Mouse (Mus musculus) liver, postnatal 0 days (tissue): ENCODE results near the gene Tvp23a. TPM values are rescaled to one million over a fixed set of nuclear protein-coding genes. Genes with fewer than 3 reads are reported as not detected.

Source experiments
- ATAC-seq: fragments of 200-750 bp; cut with Nextera tagmentation; 2 replicates; pipeline ENCODE4 v1.8.0; 2017; ENCODE audit warnings: mild to moderate bottlenecking, moderate library complexity
- DNase-seq: peaks from one replicate; pipeline ENCODE4 v3.0.0-alpha.2; 2016
- H3K27ac ChIP-seq: fragments of 300-500 bp; sonication (generic); 2 replicates; pipeline ENCODE4 v1.5.1; 2014; ENCODE audit warnings: antibody characterized with exemption, moderate library complexity, mild to moderate bottlenecking, low read depth
- H3K27me3 ChIP-seq: fragments of 300-500 bp; sonication (generic); 2 replicates; pipeline ENCODE4 v1.6.1; 2014; ENCODE audit warnings: low read length, control low read depth, mixed read lengths; ENCODE audit not compliant: insufficient read depth
- H3K36me3 ChIP-seq: fragments of 300-500 bp; sonication (generic); replicated peaks from 2 replicates; pipeline ENCODE4 v1.6.1; 2014; ENCODE audit warnings: mild to moderate bottlenecking, control low read depth, low read length, moderate library complexity, mixed read lengths; ENCODE audit not compliant: insufficient read depth
- H3K4me1 ChIP-seq: fragments of 300-500 bp; sonication (generic); 2 replicates; pipeline ENCODE4 v1.6.1; 2014; ENCODE audit warnings: antibody characterized with exemption, mild to moderate bottlenecking, control low read depth; ENCODE audit not compliant: insufficient read depth
- H3K4me2 ChIP-seq: fragments of 300-500 bp; sonication (generic); 2 replicates; pipeline ENCODE4 v1.6.1; 2014; ENCODE audit warnings: low read depth, mild to moderate bottlenecking, low read length, moderate library complexity, mixed read lengths
- H3K4me3 ChIP-seq: fragments of 300-500 bp; sonication (generic); 2 replicates; pipeline ENCODE4 v1.5.1; 2014; ENCODE audit warnings: low read depth, low read length
- H3K9ac ChIP-seq: fragments of 300-500 bp; sonication (generic); replicated peaks from 2 replicates; pipeline ENCODE4 v1.6.1; 2014; ENCODE audit warnings: mild to moderate bottlenecking, moderate library complexity
- H3K9me3 ChIP-seq: fragments of 300-500 bp; sonication (generic); 2 replicates; pipeline ENCODE4 v1.6.1; 2016; ENCODE audit warnings: mild to moderate bottlenecking, control low read depth, low read length, mixed read lengths
- CTCF ChIP-seq: sonication (generic); IDR thresholded peaks from 2 replicates; pipeline ENCODE4 v1.5.1; 2016; ENCODE audit warnings: antibody characterized with exemption, low read depth
- EP300 ChIP-seq: IDR thresholded peaks from 2 replicates; pipeline ENCODE4 v1.6.1; 2016; ENCODE audit warnings: antibody characterized with exemption, low read depth, mild to moderate bottlenecking
- WGBS: fragments of 180-500 bp; shearing (Covaris S2); extraction: QIAGEN DNeasy Blood & Tissue Kit; methylation state at CpG from one replicate; pipeline ENCODE4 v1.1.7; 2014; ENCODE audit not compliant: insufficient replicate concordance; 5-methylcytosine and 5-hydroxymethylcytosine counted together
- polyA plus RNA-seq: library from polyadenylated mRNA; unstranded; fragments of >200 nt; fragmentation: Nextera tagmentation; extraction: Ambion mirVana; gene quantifications from 2 replicates; pipeline ENCODE4 v1.2.1, GENCODE M21; 2015

The Tvp23a gene
- polyA plus RNA-seq, 1 experiment from 2014 or later: 0.21 TPM

DNA sequence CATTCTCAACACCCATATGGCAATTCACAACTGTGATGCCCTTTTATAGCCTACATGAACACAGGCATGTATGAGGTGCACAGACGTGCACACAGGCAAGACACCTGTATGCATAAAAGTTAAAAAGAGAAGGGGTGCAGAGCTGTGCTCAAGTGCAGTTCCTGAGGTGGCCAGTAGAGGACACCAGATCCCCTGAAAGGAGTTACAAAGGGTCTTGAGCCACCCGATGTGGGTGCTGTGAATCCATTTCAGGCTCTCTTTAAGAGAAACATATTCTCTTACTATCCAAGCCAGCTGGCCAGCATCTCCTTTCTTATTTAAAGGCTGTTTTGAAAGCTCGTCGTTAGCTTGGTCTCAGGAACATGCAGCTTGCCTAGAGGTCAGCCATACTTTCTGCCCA is 30.3 kb downstream of the Tvp23a start:
- no peak overlapping the region for H3K4me3 ChIP-seq
- H3K27me3 ChIP-seq: no peaks in the 10 kb centered on the region
- ATAC-seq: no peak
- no peak for DNase-seq
- H3K9me3 ChIP-seq: no peaks in the 10 kb centered on the region
- H3K36me3 ChIP-seq: peaks cover 56% of the 10 kb centered on the region
- H3K27ac ChIP-seq: no peak overlapping the region
- H3K9ac ChIP-seq: no peak overlapping the region
- no peak overlapping the region for H3K4me2 ChIP-seq
- peaks cover 5% of the 10 kb centered on the region; the same call in 1 of the 2 replicates for H3K4me1 ChIP-seq
- 87% methylated on average over 4 of the region's 4 CpGs for WGBS
- no peak for TF ChIP-seq EP300
- peak; percentile 66 for TF ChIP-seq CTCF

- ATAC-seq (no peak), DNase-seq (peak; percentile 49)
- Histone ChIP-seq H3K4me1 (peaks cover 9% of the 10 kb centered on the region; the same call in 1 of the 2 replicates), H3K27me3 (no peaks in the 10 kb centered on the region), H3K36me3 (peaks cover 47% of the 10 kb centered on the region), H3K27ac (no peak overlapping the region), H3K9me3 (no peaks in the 10 kb centered on the region), H3K4me2 (no peak overlapping the region), H3K9ac (no peak overlapping the region), H3K4me3 (no peak overlapping the region)
- 69% methylated on average over 6 of the region's 6 CpGs for WGBS
- TF ChIP-seq EP300 (no peak), CTCF (peak; percentile 74)
These were observed 31.2 kb downstream of the Tvp23a start for GRCm38 (mm10) chr16:10415976-10416375.

GRCm38 (mm10) chr16:10411764-10412746 is 35.1 kb downstream of the Tvp23a start, which contains the start of gene Nubp1:
Gene Nubp1, plus strand, starts transcription at chr16:10411948.
- H3K4me3 ChIP-seq: peak within 1 kb of the TSS; percentile 76
- DNase-seq (peak; percentile 95), ATAC-seq (peak; percentile 99)
- no peaks in the 10 kb centered on the region for H3K9me3 ChIP-seq
- peaks cover 9% of the 10 kb centered on the region; the same call in 1 of the 2 replicates for H3K4me1 ChIP-seq
- 3% methylated on average over 52 of the region's 56 CpGs for WGBS
- peak within 1 kb of the TSS; percentile 94 for H3K27ac ChIP-seq
- H3K27me3 ChIP-seq: 0 out of 2 replicates have a peak, but pooled peaks cover 3% of the 10 kb centered on the region
- H3K36me3 ChIP-seq: peaks cover 16% of the 10 kb centered on the region
- H3K9ac ChIP-seq: peak within 1 kb of the TSS; percentile 77
- H3K4me2 ChIP-seq: peak within 1 kb of the TSS; percentile 84
- no peak for TF ChIP-seq EP300
- TF ChIP-seq CTCF: no peak; the same call in 1 of the 2 replicates

GRCm38 (mm10) chr16:10399160-10399559 is 48.0 kb downstream of the Tvp23a start:
- Histone ChIP-seq H3K27ac (no peak overlapping the region), H3K9me3 (no peaks in the 10 kb centered on the region), H3K9ac (no peak overlapping the region), H3K4me2 (no peak overlapping the region), H3K4me1 (no peaks in the 10 kb centered on the region; the same call in 1 of the 2 replicates), H3K36me3 (no peaks in the 10 kb centered on the region), H3K4me3 (no peak overlapping the region), H3K27me3 (peaks cover 6% of the 10 kb centered on the region; the same call in 1 of the 2 replicates)
- DNase-seq (peak; percentile 85), ATAC-seq (no peak)
- 35% methylated on average over 7 of the region's 7 CpGs for WGBS
- TF ChIP-seq EP300 (no peak), CTCF (peak; percentile 95)

- no peak for TF ChIP-seq CTCF
- TF ChIP-seq EP300: no peak
- no peaks in the 10 kb centered on the region for H3K9me3 ChIP-seq
- peaks cover 6% of the 10 kb centered on the region; the same call in 1 of the 2 replicates for H3K27me3 ChIP-seq
- no peaks in the 10 kb centered on the region for H3K36me3 ChIP-seq
- WGBS: 63% methylated on average over 5 of the region's 5 CpGs
- DNase-seq (no peak), ATAC-seq (no peak)
- H3K4me2 ChIP-seq: no peak overlapping the region
- H3K9ac ChIP-seq: no peak overlapping the region
- H3K27ac ChIP-seq: no peak overlapping the region
- H3K4me3 ChIP-seq: no peak overlapping the region
- no peaks in the 10 kb centered on the region; the same call in 1 of the 2 replicates for H3K4me1 ChIP-seq
These were observed 48.4 kb downstream of the Tvp23a start for GRCm38 (mm10) chr16:10398755-10399154.
